Mouse (Mus musculus): ENCODE measurements around the gene Tmc4.

GRCm38 (mm10) chr7:3704475-3704874 is 27.1 kb upstream of the Tmc4 start:
- no peak for TF ChIP-seq CTCF (IDR thresholded peaks at IDR 0.05)
- TF ChIP-seq EP300 (IDR thresholded peaks at IDR 0.05): no peak

Data from lung, postnatal 0 days (tissue).